Mouse (Mus musculus): ENCODE measurements around the gene Actn1. TPM values are rescaled to one million over a fixed set of nuclear protein-coding genes. Genes with fewer than 3 reads are reported as not detected.
A peak's percentile ranks its signal among the peaks of the same experiment; 100 is the strongest.

Gene Actn1
- polyA plus RNA-seq, 1 experiment from 2014 or later = 86.2 TPM

- no peaks in the 10 kb centered on the region for H3K27me3 ChIP-seq (ENCODE audit: insufficient read depth, low read length)
- 81% methylated on average over 4 of the region's 4 CpGs for WGBS
- no peak for TF ChIP-seq CTCF (IDR thresholded peaks at IDR 0.05; ENCODE audit: low read depth)
- H3K9me3 ChIP-seq (ENCODE audit: low read depth, low read length) = no peaks in the 10 kb centered on the region
- H3K36me3 ChIP-seq (ENCODE audit: insufficient read depth) = peaks cover 14% of the 10 kb centered on the region
- H3K4me2 ChIP-seq = no peak overlapping the region
- peaks cover 53% of the 10 kb centered on the region for H3K4me1 ChIP-seq (ENCODE audit: insufficient read depth)
- no peak overlapping the region for H3K9ac ChIP-seq
- no peak overlapping the region for H3K27ac ChIP-seq (ENCODE audit: low read depth)
- ATAC-seq (ENCODE audit: insufficient read depth) (no peak), DNase-seq (no peak)
- H3K4me3 ChIP-seq (ENCODE audit: low read depth, low read length) = no peak overlapping the region
Observed at GRCm38 (mm10) chr12:80232840-80233218, 27.3 kb downstream of the Actn1 start.

- H3K4me2 ChIP-seq = peak overlapping the region; percentile 41; the same call in 1 of the 2 replicates
- H3K9ac ChIP-seq = no peak overlapping the region
- 72% methylated on average over 9 of the region's 9 CpGs for WGBS
Observed at GRCm38 (mm10) chr12:80232076-80232839, 27.9 kb downstream of the Actn1 start.

GRCm38 (mm10) chr12:80231317-80231716 is 28.9 kb downstream of the Actn1 start:
- H3K9me3 ChIP-seq (ENCODE audit: low read depth, low read length) = no peaks in the 10 kb centered on the region
- ATAC-seq (ENCODE audit: insufficient read depth) (no peak), DNase-seq (peak; percentile 75)
- 18% methylated on average over 5 of the region's 5 CpGs for WGBS
- peaks cover 51% of the 10 kb centered on the region for H3K4me1 ChIP-seq (ENCODE audit: insufficient read depth)
- no peak overlapping the region for H3K9ac ChIP-seq
- peaks cover 14% of the 10 kb centered on the region for H3K36me3 ChIP-seq (ENCODE audit: insufficient read depth)
- H3K4me2 ChIP-seq = peak overlapping the region; percentile 41
- no peak overlapping the region for H3K4me3 ChIP-seq (ENCODE audit: low read depth, low read length)
- H3K27ac ChIP-seq (ENCODE audit: low read depth) = peak overlapping the region; percentile 94
- no peak for TF ChIP-seq CTCF (IDR thresholded peaks at IDR 0.05; ENCODE audit: low read depth)
- H3K27me3 ChIP-seq (ENCODE audit: insufficient read depth, low read length) = no peaks in the 10 kb centered on the region

More at GRCm38 (mm10) chr12:80232076-80232839, 27.9 kb downstream of the Actn1 start:
- no peaks in the 10 kb centered on the region for H3K9me3 ChIP-seq (ENCODE audit: low read depth, low read length)
- no peak for DNase-seq
- TF ChIP-seq CTCF (IDR thresholded peaks at IDR 0.05; ENCODE audit: low read depth) = no peak
- H3K4me3 ChIP-seq (ENCODE audit: low read depth, low read length) = no peak overlapping the region
- peaks cover 49% of the 10 kb centered on the region for H3K4me1 ChIP-seq (ENCODE audit: insufficient read depth)
- ATAC-seq (ENCODE audit: insufficient read depth) = no peak
- no peaks in the 10 kb centered on the region for H3K27me3 ChIP-seq (ENCODE audit: insufficient read depth, low read length)
- peaks cover 14% of the 10 kb centered on the region for H3K36me3 ChIP-seq (ENCODE audit: insufficient read depth)
- peak overlapping the region; percentile 94 for H3K27ac ChIP-seq (ENCODE audit: low read depth)

- H3K9me3 ChIP-seq (ENCODE audit: low read depth, low read length) = no peaks in the 10 kb centered on the region
- WGBS = 33% methylated on average over 5 of the region's 5 CpGs
- H3K27ac ChIP-seq (ENCODE audit: low read depth) = peak overlapping the region; percentile 94
- H3K36me3 ChIP-seq (ENCODE audit: insufficient read depth) = peaks cover 12% of the 10 kb centered on the region
- no peak for DNase-seq
- no peak overlapping the region; the same call in 1 of the 2 replicates for H3K9ac ChIP-seq
- ATAC-seq (ENCODE audit: insufficient read depth) = peak; percentile 7
- no peak overlapping the region for H3K4me3 ChIP-seq (ENCODE audit: low read depth, low read length)
- H3K27me3 ChIP-seq (ENCODE audit: insufficient read depth, low read length) = no peaks in the 10 kb centered on the region
- TF ChIP-seq CTCF (IDR thresholded peaks at IDR 0.05; ENCODE audit: low read depth) = no peak
- peaks cover 56% of the 10 kb centered on the region for H3K4me1 ChIP-seq (ENCODE audit: insufficient read depth)
- peak overlapping the region; percentile 41 for H3K4me2 ChIP-seq
Observed at GRCm38 (mm10) chr12:80230854-80231253, 29.3 kb downstream of the Actn1 start.

GRCm38 (mm10) chr12:80230111-80230700 is 30.0 kb downstream of the Actn1 start:
- peaks cover 60% of the 10 kb centered on the region for H3K4me1 ChIP-seq (ENCODE audit: insufficient read depth)
- H3K27me3 ChIP-seq (ENCODE audit: insufficient read depth, low read length) = no peaks in the 10 kb centered on the region
- 4% methylated on average over 10 of the region's 10 CpGs for WGBS
- no peaks in the 10 kb centered on the region for H3K9me3 ChIP-seq (ENCODE audit: low read depth, low read length)
- TF ChIP-seq CTCF (IDR thresholded peaks at IDR 0.05; ENCODE audit: low read depth) = peak; percentile 50
- H3K9ac ChIP-seq = no peak overlapping the region
- peaks cover 8% of the 10 kb centered on the region for H3K36me3 ChIP-seq (ENCODE audit: insufficient read depth)
- peak overlapping the region; percentile 94 for H3K27ac ChIP-seq (ENCODE audit: low read depth)
- no peak overlapping the region for H3K4me3 ChIP-seq (ENCODE audit: low read depth, low read length)
- H3K4me2 ChIP-seq = peak overlapping the region; percentile 41
- peak; percentile 93 for ATAC-seq (ENCODE audit: insufficient read depth)
- peak; percentile 98 for DNase-seq

- Histone ChIP-seq H3K9me3 (ENCODE audit: low read depth, low read length) (no peaks in the 10 kb centered on the region), H3K4me2 (peak overlapping the region; percentile 41), H3K9ac (peak overlapping the region; percentile 25; the same call in 1 of the 2 replicates), H3K4me3 (ENCODE audit: low read depth, low read length) (no peak overlapping the region), H3K4me1 (ENCODE audit: insufficient read depth) (peaks cover 69% of the 10 kb centered on the region), H3K27me3 (ENCODE audit: insufficient read depth, low read length) (no peaks in the 10 kb centered on the region), H3K36me3 (ENCODE audit: insufficient read depth) (peaks cover 3% of the 10 kb centered on the region), H3K27ac (ENCODE audit: low read depth) (peak overlapping the region; percentile 94)
- WGBS = 23% methylated on average over 5 of the region's 5 CpGs
- ATAC-seq (ENCODE audit: insufficient read depth) (no peak), DNase-seq (peak; percentile 67)
- TF ChIP-seq CTCF (IDR thresholded peaks at IDR 0.05; ENCODE audit: low read depth) = no peak
Observed at GRCm38 (mm10) chr12:80229010-80229800, 31.0 kb downstream of the Actn1 start.

All from lung, embryonic 14.5 days (tissue).